Mouse (Mus musculus): ENCODE data around the gene Btbd11. TPM values are rescaled to one million over a fixed set of nuclear protein-coding genes. Genes with fewer than 3 reads are reported as not detected.

Btbd11 gene
- polyA plus RNA-seq, 1 experiment from 2014 or later: 0.77 TPM

- Histone ChIP-seq H3K4me3 (ENCODE audit: low read depth, low read length) (no peak overlapping the region), H3K4me2 (no peak overlapping the region), H3K27ac (ENCODE audit: low read depth, low read length) (no peak overlapping the region), H3K36me3 (ENCODE audit: control insufficient read depth, insufficient read depth, low read length) (no peaks in the 10 kb centered on the region), H3K9ac (ENCODE audit: low read depth, low read length) (no peak overlapping the region), H3K9me3 (replicated peaks; ENCODE audit: control insufficient read depth, low read length) (no peaks in the 10 kb centered on the region), H3K27me3 (ENCODE audit: control insufficient read depth, insufficient read depth, low read length) (no peaks in the 10 kb centered on the region), H3K4me1 (ENCODE audit: control insufficient read depth, insufficient read depth, low read length) (peaks cover 4% of the 10 kb centered on the region; the same call in 1 of the 2 replicates)
- no peak for ATAC-seq (replicated peaks; ENCODE audit: insufficient number of reproducible peaks, low FRiP score, low TSS enrichment)
- WGBS (ENCODE audit: insufficient replicate concordance): 84% methylated on average over 9 of the region's 9 CpGs
Measured at GRCm38 (mm10) chr10:85475642-85476345, 89.2 kb downstream of the Btbd11 start.

GRCm38 (mm10) chr10:85479959-85480625 is 93.5 kb downstream of the Btbd11 start:
- Histone ChIP-seq H3K9me3 (replicated peaks; ENCODE audit: control insufficient read depth, low read length) (no peaks in the 10 kb centered on the region), H3K9ac (ENCODE audit: low read depth, low read length) (no peak overlapping the region), H3K4me3 (ENCODE audit: low read depth, low read length) (no peak overlapping the region), H3K27ac (ENCODE audit: low read depth, low read length) (no peak overlapping the region), H3K27me3 (ENCODE audit: control insufficient read depth, insufficient read depth, low read length) (no peaks in the 10 kb centered on the region), H3K4me1 (ENCODE audit: control insufficient read depth, insufficient read depth, low read length) (peaks cover 14% of the 10 kb centered on the region), H3K36me3 (ENCODE audit: control insufficient read depth, insufficient read depth, low read length) (no peaks in the 10 kb centered on the region), H3K4me2 (no peak overlapping the region)
- no peak for ATAC-seq (replicated peaks; ENCODE audit: insufficient number of reproducible peaks, low FRiP score, low TSS enrichment)
- 27% methylated on average over 6 of the region's 6 CpGs for WGBS (ENCODE audit: insufficient replicate concordance)

GRCm38 (mm10) chr10:85481106-85481505 is 94.5 kb downstream of the Btbd11 start:
- Histone ChIP-seq H3K27me3 (ENCODE audit: control insufficient read depth, insufficient read depth, low read length) (no peaks in the 10 kb centered on the region), H3K4me3 (ENCODE audit: low read depth, low read length) (no peak overlapping the region), H3K27ac (ENCODE audit: low read depth, low read length) (no peak overlapping the region), H3K4me2 (no peak overlapping the region), H3K4me1 (ENCODE audit: control insufficient read depth, insufficient read depth, low read length) (peaks cover 14% of the 10 kb centered on the region), H3K9me3 (replicated peaks; ENCODE audit: control insufficient read depth, low read length) (no peaks in the 10 kb centered on the region), H3K9ac (ENCODE audit: low read depth, low read length) (no peak overlapping the region), H3K36me3 (ENCODE audit: control insufficient read depth, insufficient read depth, low read length) (no peaks in the 10 kb centered on the region)
- ATAC-seq (replicated peaks; ENCODE audit: insufficient number of reproducible peaks, low FRiP score, low TSS enrichment): 0 out of 2 replicates have a peak, but pooled peaks have one; percentile 31
- 38% methylated on average over 3 of the region's 3 CpGs for WGBS (ENCODE audit: insufficient replicate concordance)

GRCm38 (mm10) chr10:85482064-85482473 is 95.5 kb downstream of the Btbd11 start:
- H3K27me3 ChIP-seq (ENCODE audit: control insufficient read depth, insufficient read depth, low read length): no peaks in the 10 kb centered on the region
- no peak overlapping the region for H3K4me3 ChIP-seq (ENCODE audit: low read depth, low read length)
- no peak overlapping the region for H3K4me2 ChIP-seq
- ATAC-seq (replicated peaks; ENCODE audit: insufficient number of reproducible peaks, low FRiP score, low TSS enrichment): no peak
- no peak overlapping the region for H3K9ac ChIP-seq (ENCODE audit: low read depth, low read length)
- H3K9me3 ChIP-seq (replicated peaks; ENCODE audit: control insufficient read depth, low read length): no peaks in the 10 kb centered on the region
- H3K36me3 ChIP-seq (ENCODE audit: control insufficient read depth, insufficient read depth, low read length): no peaks in the 10 kb centered on the region
- H3K4me1 ChIP-seq (ENCODE audit: control insufficient read depth, insufficient read depth, low read length): peaks cover 14% of the 10 kb centered on the region
- WGBS (ENCODE audit: insufficient replicate concordance): 41% methylated on average over 4 of the region's 4 CpGs
- H3K27ac ChIP-seq (ENCODE audit: low read depth, low read length): no peak overlapping the region

GRCm38 (mm10) chr10:85482480-85482879 is 95.9 kb downstream of the Btbd11 start:
- no peak for ATAC-seq (replicated peaks; ENCODE audit: insufficient number of reproducible peaks, low FRiP score, low TSS enrichment)
- Histone ChIP-seq H3K4me1 (ENCODE audit: control insufficient read depth, insufficient read depth, low read length) (peaks cover 14% of the 10 kb centered on the region), H3K27ac (ENCODE audit: low read depth, low read length) (no peak overlapping the region), H3K9me3 (replicated peaks; ENCODE audit: control insufficient read depth, low read length) (no peaks in the 10 kb centered on the region), H3K4me3 (ENCODE audit: low read depth, low read length) (no peak overlapping the region), H3K4me2 (no peak overlapping the region), H3K36me3 (ENCODE audit: control insufficient read depth, insufficient read depth, low read length) (no peaks in the 10 kb centered on the region), H3K27me3 (ENCODE audit: control insufficient read depth, insufficient read depth, low read length) (no peaks in the 10 kb centered on the region), H3K9ac (ENCODE audit: low read depth, low read length) (no peak overlapping the region)
- WGBS (ENCODE audit: insufficient replicate concordance): 31% methylated on average over 6 of the region's 6 CpGs

- H3K27ac ChIP-seq (ENCODE audit: low read depth, low read length): no peak overlapping the region
- no peaks in the 10 kb centered on the region for H3K36me3 ChIP-seq (ENCODE audit: control insufficient read depth, insufficient read depth, low read length)
- no peak overlapping the region for H3K9ac ChIP-seq (ENCODE audit: low read depth, low read length)
- H3K4me2 ChIP-seq: no peak overlapping the region
- H3K4me3 ChIP-seq (ENCODE audit: low read depth, low read length): no peak overlapping the region
- no peaks in the 10 kb centered on the region for H3K27me3 ChIP-seq (ENCODE audit: control insufficient read depth, insufficient read depth, low read length)
- no peak for ATAC-seq (replicated peaks; ENCODE audit: insufficient number of reproducible peaks, low FRiP score, low TSS enrichment)
- no peaks in the 10 kb centered on the region for H3K9me3 ChIP-seq (replicated peaks; ENCODE audit: control insufficient read depth, low read length)
- 82% methylated on average over 3 of the region's 3 CpGs for WGBS (ENCODE audit: insufficient replicate concordance)
- peaks cover 7% of the 10 kb centered on the region; the same call in 1 of the 2 replicates for H3K4me1 ChIP-seq (ENCODE audit: control insufficient read depth, insufficient read depth, low read length)
Measured at GRCm38 (mm10) chr10:85486456-85486855, 99.8 kb downstream of the Btbd11 start.

- no peaks in the 10 kb centered on the region for H3K27me3 ChIP-seq (ENCODE audit: control insufficient read depth, insufficient read depth, low read length)
- H3K9me3 ChIP-seq (replicated peaks; ENCODE audit: control insufficient read depth, low read length): no peaks in the 10 kb centered on the region
- no peak overlapping the region for H3K9ac ChIP-seq (ENCODE audit: low read depth, low read length)
- no peaks in the 10 kb centered on the region for H3K4me1 ChIP-seq (ENCODE audit: control insufficient read depth, insufficient read depth, low read length)
- 77% methylated on average over 2 of the region's 2 CpGs for WGBS (ENCODE audit: insufficient replicate concordance)
- no peak overlapping the region for H3K4me3 ChIP-seq (ENCODE audit: low read depth, low read length)
- H3K4me2 ChIP-seq: no peak overlapping the region
- no peaks in the 10 kb centered on the region for H3K36me3 ChIP-seq (ENCODE audit: control insufficient read depth, insufficient read depth, low read length)
- ATAC-seq (replicated peaks; ENCODE audit: insufficient number of reproducible peaks, low FRiP score, low TSS enrichment): no peak
- H3K27ac ChIP-seq (ENCODE audit: low read depth, low read length): no peak overlapping the region
Measured at GRCm38 (mm10) chr10:85492583-85492982, 106.0 kb downstream of the Btbd11 start.

GRCm38 (mm10) chr10:85496358-85496757 is 109.7 kb downstream of the Btbd11 start:
- Histone ChIP-seq H3K27me3 (ENCODE audit: control insufficient read depth, insufficient read depth, low read length) (no peaks in the 10 kb centered on the region), H3K9ac (ENCODE audit: low read depth, low read length) (no peak overlapping the region), H3K9me3 (replicated peaks; ENCODE audit: control insufficient read depth, low read length) (no peaks in the 10 kb centered on the region), H3K4me1 (ENCODE audit: control insufficient read depth, insufficient read depth, low read length) (no peaks in the 10 kb centered on the region), H3K36me3 (ENCODE audit: control insufficient read depth, insufficient read depth, low read length) (no peaks in the 10 kb centered on the region), H3K4me3 (ENCODE audit: low read depth, low read length) (no peak overlapping the region), H3K27ac (ENCODE audit: low read depth, low read length) (no peak overlapping the region), H3K4me2 (no peak overlapping the region)
- ATAC-seq (replicated peaks; ENCODE audit: insufficient number of reproducible peaks, low FRiP score, low TSS enrichment): no peak
- 89% methylated on average over 8 of the region's 8 CpGs for WGBS (ENCODE audit: insufficient replicate concordance)
